ENCODE assay signal across 26 mouse cellular contexts in genomic region chr9:51165312-51166180, GRCm38 (mm10). TPM values are rescaled to one million over a fixed set of nuclear protein-coding genes. Genes with fewer than 3 reads are reported as not detected.
DNase-seq lines count a peak whose midpoint lies in the region; ATAC-seq and TF ChIP-seq lines count a peak whose summit lies in the region.
"Had no signal": no experiment of that assay in that cellular context is flagged by ENCODE, and none has a peak within 500 bp of the region (broad histone marks: within the 10 kb centered on the region; RNA-seq: fewer than 3 reads in every experiment).

Gm32742 (minus strand) TSS chr9:51165517.

- no peak for DNase-seq in heart, adult 18-20 months
- DNase-seq in thymus, adult 2 months, result no peak
- DNase-seq in thymus, postnatal 10 days (ENCODE audit: low spot score in 2 of 2), result no peak
- DNase-seq in layer of hippocampus, adult 18-20 months (ENCODE audit: low spot score in 2 of 2), result no peak
- DNase-seq: adrenal gland, postnatal 14 days; cerebellum, adult 11-12 months; heart, postnatal 36 days; kidney, postnatal 4 days; layer of hippocampus, postnatal 36 days; retina, postnatal 1 day had no signal

- H3K27ac ChIP-seq in heart, embryonic 16.5 days (ENCODE audit: low read length), result 0 out of 2 replicates have a peak within 1 kb of the TSS, but pooled peaks have one; percentile 16
- H3K27ac ChIP-seq in thymus, adult 2 months (ENCODE audit: control insufficient read depth, insufficient read depth, low read length), result peak within 1 kb of the TSS; percentile 53; the same call in 1 of the 2 replicates
- H3K27ac ChIP-seq: embryonic facial prominence, embryonic 13.5 days; kidney, embryonic 15.5 days; limb, embryonic 15.5 days had no signal

- TF ChIP-seq CTCF in thymus, adult 2 months (IDR thresholded peaks at IDR 0.05; ENCODE audit: borderline replicate concordance, control insufficient read depth, extremely low read depth, insufficient read depth, low read length, poor library complexity), result no peak

- H3K36me3 ChIP-seq in heart, embryonic 16.5 days (ENCODE audit: control insufficient read depth, insufficient read depth), result no peaks in the 10 kb centered on the region
- no peaks in the 10 kb centered on the region for H3K36me3 ChIP-seq in thymus, adult 2 months (ENCODE audit: control insufficient read depth, insufficient read depth, low read length)
- H3K36me3 ChIP-seq: embryonic facial prominence, embryonic 13.5 days; G1E; heart, embryonic 12.5 days; kidney, embryonic 15.5 days; limb, embryonic 15.5 days had no signal

- peaks cover 4% of the 10 kb centered on the region for H3K4me1 ChIP-seq in heart, embryonic 16.5 days (ENCODE audit: control insufficient read depth, insufficient read depth, low read length)
- H3K4me1 ChIP-seq in thymus, adult 2 months (replicated peaks; ENCODE audit: control insufficient read depth, insufficient read depth, low read length), result peaks cover 41% of the 10 kb centered on the region
- H3K4me1 ChIP-seq: heart, embryonic 12.5 days had no signal

- H3K27me3 ChIP-seq in heart, embryonic 16.5 days (ENCODE audit: control insufficient read depth, insufficient read depth, low read length), result peaks cover 8% of the 10 kb centered on the region; the same call in 1 of the 2 replicates
- no peaks in the 10 kb centered on the region for H3K27me3 ChIP-seq in thymus, adult 2 months (ENCODE audit: control insufficient read depth, insufficient read depth, low read length)

- no peaks in the 10 kb centered on the region for H3K9me3 ChIP-seq in heart, embryonic 16.5 days (replicated peaks; ENCODE audit: control insufficient read depth, low read length)
- H3K9me3 ChIP-seq: embryonic facial prominence, embryonic 13.5 days; G1E; heart, embryonic 12.5 days; kidney, embryonic 15.5 days; limb, embryonic 15.5 days had no signal

- no peak within 1 kb of the TSS for H3K4me2 ChIP-seq in heart, embryonic 16.5 days (ENCODE audit: low read depth, low read length)
- H3K4me2 ChIP-seq: embryonic facial prominence, embryonic 13.5 days; heart, embryonic 12.5 days; kidney, embryonic 15.5 days; limb, embryonic 15.5 days had no signal

- no peak for TF ChIP-seq POLR2A in thymus, adult 2 months (IDR thresholded peaks at IDR 0.05; ENCODE audit: control insufficient read depth, extremely low read depth, insufficient read depth, low read length, poor library complexity)

- WGBS in heart, embryonic 16.5 days, result 47% methylated on average over 6 of the region's 6 CpGs
- WGBS in thymus, adult 2 months, result 7% methylated on average over 6 of the region's 6 CpGs

- H3K4me3 ChIP-seq in heart, embryonic 16.5 days (ENCODE audit: low read length), result no peak within 1 kb of the TSS
- no peak within 1 kb of the TSS for H3K4me3 ChIP-seq in thymus, adult 2 months (ENCODE audit: control insufficient read depth, insufficient read depth, low read length)
- H3K4me3 ChIP-seq: embryonic facial prominence, embryonic 13.5 days; heart, embryonic 12.5 days; kidney, embryonic 15.5 days; limb, embryonic 15.5 days had no signal

- ATAC-seq in heart, embryonic 16.5 days (replicated peaks; ENCODE audit: extremely low read depth, insufficient read depth, low FRiP score), result no peak
- peak; percentile 62 for ATAC-seq in common myeloid progenitor, adult 5-6 weeks (replicated peaks; ENCODE audit: low read depth, poor library complexity, severe bottlenecking)
- no peak for ATAC-seq in megakaryocyte, adult 5-6 weeks (ENCODE audit: poor library complexity, severe bottlenecking)
- ATAC-seq: activated CD4-positive, CD25-positive, alpha-beta regulatory T cell, adult 4 months; CD4-positive, CD25-positive, alpha-beta regulatory T cell, adult 4 months; hindbrain, embryonic 16.5 days; intestine, postnatal 0 days had no signal

- no peak within 1 kb of the TSS for H3K9ac ChIP-seq in heart, embryonic 16.5 days (ENCODE audit: low read length)
- H3K9ac ChIP-seq: embryonic facial prominence, embryonic 13.5 days; heart, embryonic 12.5 days; kidney, embryonic 15.5 days; limb, embryonic 15.5 days had no signal

RNA-seq across cellular contexts. Expression of gene Gm32742, which starts in this region (rescaled TPM):
- 0.07 and 0.09 TPM in 2 replicates for polyA plus RNA-seq in heart, embryonic 16.5 days (2015; fragmentation: Nextera tagmentation; extraction: Ambion mirVana)
- under 1 TPM in 1 of 2 experiments, not detected in 1; 0.03 TPM for total RNA-seq in heart, adult 18-20 months (2021)
- 0.93 and 1.2 TPM in 2 replicates for polyA plus RNA-seq in thymus, adult 2 months (2012; rRNA removed)
- total RNA-seq in common myeloid progenitor, adult 5-6 weeks (2017), result 0.05 and 0.18 TPM in 2 replicates
- not detected in 2 replicates for total RNA-seq in megakaryocyte, adult 5-6 weeks (2015)
- total RNA-seq in megakaryocyte, adult 5-6 weeks (2017), result not detected in 2 replicates
- total RNA-seq in layer of hippocampus, adult 18-20 months (2021), result not detected
- total RNA-seq: adrenal gland, postnatal 14 days; gastrocnemius, adult 18-20 months; gastrocnemius, postnatal 4 days; heart, postnatal 36 days; layer of hippocampus, postnatal 36 days; left cerebral cortex, postnatal 25 days had no signal
- polyA plus RNA-seq: activated CD4-positive, CD25-positive, alpha-beta regulatory T cell, adult 4 months; heart, embryonic 12.5 days; intestine, postnatal 0 days; limb, embryonic 15.5 days; neural tube, embryonic 11.5 days had no signal

Comparison
In these comparisons a context has a peak if more than half of its experiments do, and no peak if none do; other contexts are left out.
1. Peak in ATAC-seq in common myeloid progenitor, adult 5-6 weeks; RNA of the gene not detected or under 1 TPM.